21 mouse cellular contexts compared by ENCODE assay signal in the genomic region with DNA sequence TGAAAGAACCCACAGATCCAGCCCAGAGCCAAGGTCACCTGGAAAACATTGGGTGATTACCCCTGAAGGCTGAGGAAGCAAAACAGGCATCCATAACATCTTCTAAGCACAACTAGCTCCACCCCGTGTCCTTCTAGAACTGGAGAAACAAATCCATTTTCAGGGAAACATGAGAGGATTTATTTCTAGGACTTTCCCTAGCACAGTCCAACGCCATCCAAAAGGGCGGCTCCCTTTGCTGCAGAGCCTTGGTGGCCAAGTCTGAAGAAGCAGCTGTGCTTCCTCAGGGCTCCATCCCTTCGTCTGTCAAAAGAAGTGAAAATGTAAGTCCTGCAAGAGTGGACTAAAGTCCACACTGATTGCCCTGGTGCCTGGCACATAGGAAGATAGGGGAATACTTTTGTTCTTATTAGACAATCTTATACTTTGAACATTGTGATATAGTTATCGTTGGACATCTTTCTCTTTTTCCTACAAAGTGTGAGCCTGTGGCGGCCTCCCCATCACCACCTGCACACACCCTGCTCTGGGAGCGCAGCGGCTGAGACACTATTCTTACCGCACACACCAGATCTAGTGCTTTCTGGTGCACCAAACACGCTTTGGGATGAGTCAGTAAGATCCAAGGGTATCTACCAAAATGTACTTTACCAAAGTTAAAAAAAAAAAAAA. TPM values are rescaled to one million over a fixed set of nuclear protein-coding genes. Genes with fewer than 3 reads are reported as not detected.
DNase-seq lines count a peak whose midpoint lies in the region; ATAC-seq and TF ChIP-seq lines count a peak whose summit lies in the region.
"Had no signal": no experiment of that assay in that cellular context is flagged by ENCODE, and none has a peak within 500 bp of the region (broad histone marks: within the 10 kb centered on the region; RNA-seq: fewer than 3 reads in every experiment).

No protein-coding gene starts in this region.

- H3K4me2 ChIP-seq in heart, embryonic 11.5 days = no peak overlapping the region
- peak overlapping the region; percentile 54 for H3K4me2 ChIP-seq in liver, embryonic 12.5 days
- H3K4me2 ChIP-seq: heart, embryonic 13.5 days; limb, embryonic 15.5 days; midbrain, embryonic 15.5 days; stomach, embryonic 15.5 days had no signal

- H3K27me3 ChIP-seq in heart, embryonic 10.5 days (ENCODE audit: insufficient read depth, poor library complexity, severe bottlenecking) = no peaks in the 10 kb centered on the region
- no peaks in the 10 kb centered on the region for H3K27me3 ChIP-seq in heart, embryonic 11.5 days (ENCODE audit: control insufficient read depth, insufficient read depth, low read length)
- H3K27me3 ChIP-seq in liver, embryonic 12.5 days (replicated peaks) = no peaks in the 10 kb centered on the region
- H3K27me3 ChIP-seq: heart, embryonic 13.5 days; limb, embryonic 15.5 days; stomach, embryonic 15.5 days had no signal

- no peak overlapping the region for H3K4me3 ChIP-seq in heart, embryonic 10.5 days
- H3K4me3 ChIP-seq in heart, embryonic 11.5 days (ENCODE audit: low read depth, low read length) = no peak overlapping the region
- no peak overlapping the region for H3K4me3 ChIP-seq in liver, embryonic 12.5 days
- no peak overlapping the region for H3K4me3 ChIP-seq in lung, adult 2 months (replicated peaks; ENCODE audit: extremely low read depth, low read depth, low read length)
- H3K4me3 ChIP-seq: embryonic facial prominence, embryonic 10.5 days; heart, embryonic 13.5 days; limb, embryonic 15.5 days; midbrain, embryonic 15.5 days; stomach, embryonic 15.5 days had no signal

- TF ChIP-seq CTCF in lung, adult 2 months (IDR thresholded peaks at IDR 0.05; ENCODE audit: insufficient read depth, low read length) = no peak

- no peak for TF ChIP-seq POLR2A in lung, adult 2 months (IDR thresholded peaks at IDR 0.05; ENCODE audit: borderline replicate concordance, extremely low read depth, low read depth, low read length)

- H3K9ac ChIP-seq in heart, embryonic 11.5 days (ENCODE audit: low read depth, low read length) = no peak overlapping the region
- no peak overlapping the region for H3K9ac ChIP-seq in liver, embryonic 12.5 days
- H3K9ac ChIP-seq: heart, embryonic 13.5 days; limb, embryonic 15.5 days; midbrain, embryonic 15.5 days; stomach, embryonic 15.5 days had no signal

- no peak for ATAC-seq in heart, embryonic 11.5 days (replicated peaks; ENCODE audit: insufficient number of reproducible peaks, low FRiP score, low TSS enrichment)
- peak; percentile 65 for ATAC-seq in liver, embryonic 12.5 days
- ATAC-seq: midbrain, embryonic 15.5 days had no signal

- no peaks in the 10 kb centered on the region for H3K36me3 ChIP-seq in heart, embryonic 10.5 days
- no peaks in the 10 kb centered on the region for H3K36me3 ChIP-seq in heart, embryonic 11.5 days (ENCODE audit: control insufficient read depth, insufficient read depth, low read length)
- H3K36me3 ChIP-seq in liver, embryonic 12.5 days = no peaks in the 10 kb centered on the region
- H3K36me3 ChIP-seq: embryonic facial prominence, embryonic 10.5 days; heart, embryonic 13.5 days; limb, embryonic 15.5 days; midbrain, embryonic 15.5 days; stomach, embryonic 15.5 days had no signal

- no peak for DNase-seq in heart, embryonic 10.5 days (ENCODE audit: low spot score)
- peak; percentile 14 for DNase-seq in urinary bladder, postnatal 14 days (ENCODE audit: low spot score)
- DNase-seq in urinary bladder, postnatal 25 days (ENCODE audit: low spot score) = no peak
- DNase-seq in yolk sac, embryonic 10.5 days (ENCODE audit: low spot score) = no peak
- DNase-seq in lung, adult 2 months = no peak
- DNase-seq: adrenal gland, adult 2 months; cerebellum, adult 11-12 months; cerebellum, postnatal 36 days; gastrocnemius, postnatal 36 days; kidney, adult 9 months; kidney, postnatal 36 days; layer of hippocampus, adult 9-11 months; lung, postnatal 4 days; right cerebral cortex, postnatal 14 days had no signal

- peaks cover 36% of the 10 kb centered on the region for H3K4me1 ChIP-seq in heart, embryonic 10.5 days
- peaks cover 8% of the 10 kb centered on the region for H3K4me1 ChIP-seq in heart, embryonic 11.5 days (ENCODE audit: control insufficient read depth, insufficient read depth, low read length)
- peaks cover 51% of the 10 kb centered on the region for H3K4me1 ChIP-seq in liver, embryonic 12.5 days
- no peaks in the 10 kb centered on the region for H3K4me1 ChIP-seq in lung, adult 2 months (ENCODE audit: control insufficient read depth, insufficient read depth, low read length)

- peak overlapping the region; percentile 13; the same call in 1 of the 2 replicates for H3K27ac ChIP-seq in heart, embryonic 10.5 days
- no peak overlapping the region for H3K27ac ChIP-seq in heart, embryonic 11.5 days (ENCODE audit: low read depth, low read length)
- H3K27ac ChIP-seq in liver, embryonic 12.5 days = peak overlapping the region; percentile 75
- H3K27ac ChIP-seq: embryonic facial prominence, embryonic 10.5 days; limb, embryonic 15.5 days; midbrain, embryonic 15.5 days; stomach, embryonic 15.5 days had no signal

- no peaks in the 10 kb centered on the region for H3K9me3 ChIP-seq in heart, embryonic 10.5 days
- H3K9me3 ChIP-seq in heart, embryonic 11.5 days (replicated peaks; ENCODE audit: control insufficient read depth, low read length) = no peaks in the 10 kb centered on the region; the same call in 1 of the 2 replicates
- peaks cover 2% of the 10 kb centered on the region; the same call in 1 of the 2 replicates for H3K9me3 ChIP-seq in liver, embryonic 12.5 days (replicated peaks)
- H3K9me3 ChIP-seq: embryonic facial prominence, embryonic 10.5 days; heart, embryonic 13.5 days; limb, embryonic 15.5 days; midbrain, embryonic 15.5 days; stomach, embryonic 15.5 days had no signal

- WGBS in heart, embryonic 10.5 days = 70% methylated on average over 10 of the region's 10 CpGs
- WGBS in heart, embryonic 11.5 days (ENCODE audit: insufficient replicate concordance) = 73% methylated on average over 10 of the region's 10 CpGs
- 41% methylated on average over 10 of the region's 10 CpGs for WGBS in liver, embryonic 12.5 days (ENCODE audit: insufficient replicate concordance)
- 86% methylated on average over 10 of the region's 10 CpGs for WGBS in lung, adult 2 months

RNA-seq across cellular contexts. Expression of a gene that starts 18.7 kb away (rescaled TPM):
- 12.1 and 14.3 TPM in 2 replicates for polyA plus RNA-seq in heart, embryonic 10.5 days (2016; fragmentation: Nextera tagmentation; extraction: Ambion mirVana)
- polyA plus RNA-seq in heart, embryonic 11.5 days (2014; fragmentation: Nextera tagmentation; extraction: Ambion mirVana) = 11.4 and 16.6 TPM in 2 replicates
- polyA plus RNA-seq in liver, embryonic 12.5 days (2016; fragmentation: Nextera tagmentation; extraction: Ambion mirVana) = 8.8 and 10.2 TPM in 2 replicates
- 23.0 and 23.7 TPM in 2 replicates for polyA plus RNA-seq in lung, adult 2 months (2012; rRNA removed)
